ENCODE assay signal across 37 mouse cellular contexts in genomic region chr1:133328299-133328795, GRCm38 (mm10). TPM values are rescaled to one million over a fixed set of nuclear protein-coding genes. Genes with fewer than 3 reads are reported as not detected.
DNase-seq lines count a peak whose midpoint lies in the region; ATAC-seq and TF ChIP-seq lines count a peak whose summit lies in the region.
"Had no signal": no experiment of that assay in that cellular context is flagged by ENCODE, and none has a peak within 500 bp of the region (broad histone marks: within the 10 kb centered on the region; RNA-seq: fewer than 3 reads in every experiment).

No protein-coding gene starts in this region.

- TF ChIP-seq CTCF in liver, adult 2 months (IDR thresholded peaks at IDR 0.05; ENCODE audit: low read depth, low read length), result no peak
- TF ChIP-seq CTCF in midbrain, postnatal 0 days (IDR thresholded peaks at IDR 0.05), result no peak

- H3K4me3 ChIP-seq in liver, adult 2 months (ENCODE audit: insufficient read depth, low read depth, low read length), result no peak overlapping the region
- no peak overlapping the region for H3K4me3 ChIP-seq in liver, embryonic 11.5 days (ENCODE audit: low read depth, low read length)
- H3K4me3 ChIP-seq in midbrain, embryonic 12.5 days, result no peak overlapping the region
- no peak overlapping the region for H3K4me3 ChIP-seq in midbrain, postnatal 0 days (ENCODE audit: low read depth, low read length)
- H3K4me3 ChIP-seq in forebrain, embryonic 13.5 days, result no peak overlapping the region
- H3K4me3 ChIP-seq in forebrain, embryonic 16.5 days (replicated peaks; ENCODE audit: low read length), result no peak overlapping the region

- intact Hi-C loops in left cerebral cortex, postnatal 14 days (cut with DNase I), result no loop called here

- H3K27ac ChIP-seq in liver, adult 2 months (replicated peaks; ENCODE audit: insufficient read depth, low read depth, low read length), result peak overlapping the region; percentile 34; the same call in 1 of the 2 replicates
- no peak overlapping the region for H3K27ac ChIP-seq in liver, embryonic 11.5 days (ENCODE audit: low read depth, low read length)
- H3K27ac ChIP-seq in midbrain, embryonic 12.5 days (replicated peaks), result no peak overlapping the region
- no peak overlapping the region for H3K27ac ChIP-seq in midbrain, postnatal 0 days (ENCODE audit: low read depth, low read length)
- H3K27ac ChIP-seq in forebrain, embryonic 13.5 days, result no peak overlapping the region
- H3K27ac ChIP-seq in forebrain, embryonic 16.5 days (ENCODE audit: low read length), result no peak overlapping the region
- H3K27ac ChIP-seq: embryonic facial prominence, embryonic 13.5 days; hindbrain, embryonic 12.5 days; hindbrain, postnatal 0 days; intestine, embryonic 15.5 days; layer of hippocampus, adult 2 months; liver, embryonic 14.5 days; neural tube, embryonic 15.5 days had no signal

- no peaks in the 10 kb centered on the region for H3K9me3 ChIP-seq in liver, embryonic 11.5 days (ENCODE audit: control insufficient read depth, low read length)
- peaks cover 2% of the 10 kb centered on the region; the same call in 1 of the 2 replicates for H3K9me3 ChIP-seq in midbrain, embryonic 12.5 days
- no peaks in the 10 kb centered on the region for H3K9me3 ChIP-seq in midbrain, postnatal 0 days (ENCODE audit: low read length)
- no peaks in the 10 kb centered on the region for H3K9me3 ChIP-seq in forebrain, embryonic 13.5 days (replicated peaks)
- no peaks in the 10 kb centered on the region for H3K9me3 ChIP-seq in forebrain, embryonic 16.5 days (ENCODE audit: control insufficient read depth, low read length)
- H3K9me3 ChIP-seq: embryonic facial prominence, embryonic 13.5 days; hindbrain, embryonic 12.5 days; intestine, embryonic 15.5 days; neural tube, embryonic 15.5 days had no signal

- no peaks in the 10 kb centered on the region for H3K36me3 ChIP-seq in liver, adult 2 months (ENCODE audit: control insufficient read depth, insufficient read depth, low read length)
- H3K36me3 ChIP-seq in liver, embryonic 11.5 days (ENCODE audit: control insufficient read depth, insufficient read depth, low read length), result no peaks in the 10 kb centered on the region
- H3K36me3 ChIP-seq in midbrain, embryonic 12.5 days, result no peaks in the 10 kb centered on the region
- no peaks in the 10 kb centered on the region for H3K36me3 ChIP-seq in midbrain, postnatal 0 days (ENCODE audit: insufficient read depth, low read length)
- no peaks in the 10 kb centered on the region for H3K36me3 ChIP-seq in forebrain, embryonic 13.5 days (ENCODE audit: poor library complexity, severe bottlenecking)
- no peaks in the 10 kb centered on the region for H3K36me3 ChIP-seq in forebrain, embryonic 16.5 days (ENCODE audit: control insufficient read depth, insufficient read depth)
- H3K36me3 ChIP-seq: embryonic facial prominence, embryonic 13.5 days; hindbrain, embryonic 12.5 days; intestine, embryonic 15.5 days; neural tube, embryonic 15.5 days had no signal

- H3K27me3 ChIP-seq in liver, adult 2 months (ENCODE audit: control insufficient read depth, insufficient read depth, low read length), result no peaks in the 10 kb centered on the region
- peaks cover 38% of the 10 kb centered on the region for H3K27me3 ChIP-seq in liver, embryonic 11.5 days (replicated peaks; ENCODE audit: control insufficient read depth, insufficient read depth, low read length)
- peaks cover 49% of the 10 kb centered on the region for H3K27me3 ChIP-seq in midbrain, embryonic 12.5 days
- no peaks in the 10 kb centered on the region for H3K27me3 ChIP-seq in midbrain, postnatal 0 days (ENCODE audit: insufficient read depth, low read length)
- H3K27me3 ChIP-seq in forebrain, embryonic 13.5 days, result peaks cover 11% of the 10 kb centered on the region; the same call in 1 of the 2 replicates
- H3K27me3 ChIP-seq in forebrain, embryonic 16.5 days (replicated peaks; ENCODE audit: control insufficient read depth, insufficient read depth, low read length), result no peaks in the 10 kb centered on the region; the same call in 1 of the 2 replicates

- TF ChIP-seq POLR2A in liver, adult 2 months (IDR thresholded peaks at IDR 0.05; ENCODE audit: extremely low read depth, insufficient read depth, low read length), result no peak

- no peak for ATAC-seq in liver, embryonic 11.5 days (replicated peaks; ENCODE audit: low FRiP score)
- ATAC-seq in midbrain, embryonic 12.5 days (ENCODE audit: low FRiP score, low read depth), result 0 out of 2 replicates have a peak, but pooled peaks have one; percentile 48
- no peak for ATAC-seq in midbrain, postnatal 0 days (ENCODE audit: low FRiP score)
- peak; percentile 54; the same call in 1 of the 2 replicates for ATAC-seq in forebrain, embryonic 13.5 days
- 0 out of 2 replicates have a peak, but pooled peaks have one; percentile 41 for ATAC-seq in forebrain, embryonic 16.5 days
- ATAC-seq: hindbrain, postnatal 0 days had no signal

- no peak overlapping the region for H3K9ac ChIP-seq in liver, adult 2 months (ENCODE audit: low read depth, low read length)
- no peak overlapping the region for H3K9ac ChIP-seq in liver, embryonic 11.5 days (ENCODE audit: low read depth, low read length)
- H3K9ac ChIP-seq in midbrain, embryonic 12.5 days (replicated peaks), result no peak overlapping the region
- H3K9ac ChIP-seq in midbrain, postnatal 0 days (replicated peaks; ENCODE audit: low read length, poor library complexity, severe bottlenecking), result no peak overlapping the region
- H3K9ac ChIP-seq in forebrain, embryonic 13.5 days, result no peak overlapping the region
- H3K9ac ChIP-seq in forebrain, embryonic 16.5 days (replicated peaks; ENCODE audit: low read depth, low read length), result no peak overlapping the region
- H3K9ac ChIP-seq: embryonic facial prominence, embryonic 13.5 days; liver, embryonic 14.5 days had no signal

- H3K4me1 ChIP-seq in liver, adult 2 months (ENCODE audit: control insufficient read depth, insufficient read depth, low read length), result peaks cover 14% of the 10 kb centered on the region
- no peaks in the 10 kb centered on the region for H3K4me1 ChIP-seq in liver, embryonic 11.5 days (replicated peaks; ENCODE audit: control insufficient read depth, insufficient read depth, low read length)
- H3K4me1 ChIP-seq in midbrain, embryonic 12.5 days, result peaks cover 35% of the 10 kb centered on the region
- peaks cover 19% of the 10 kb centered on the region; the same call in 1 of the 2 replicates for H3K4me1 ChIP-seq in midbrain, postnatal 0 days (ENCODE audit: insufficient read depth, low read length)
- H3K4me1 ChIP-seq in forebrain, embryonic 13.5 days, result peaks cover 28% of the 10 kb centered on the region
- peaks cover 23% of the 10 kb centered on the region for H3K4me1 ChIP-seq in forebrain, embryonic 16.5 days (replicated peaks; ENCODE audit: control insufficient read depth, insufficient read depth, low read length)

- peak; percentile 30 for DNase-seq in liver, adult 2 months (ENCODE audit: extremely low read depth, low read depth, low spot score)
- no peak for DNase-seq in liver, embryonic 11.5 days (ENCODE audit: low spot score)
- no peak for DNase-seq in midbrain, postnatal 0 days (ENCODE audit: low spot score)
- no peak for DNase-seq in left cerebral cortex, postnatal 14 days (ENCODE audit: low spot score in 2 of 2)
- DNase-seq: adrenal gland, postnatal 25 days; B cell, adult 2 months; cerebellum, adult 2 months; cerebellum, postnatal 14 days; gastrocnemius, postnatal 25 days; heart, adult 11 months; heart, postnatal 36 days; kidney, adult 2 months; lung, adult 2 months; right cerebral cortex, adult 18-20 months; spleen, adult 18-20 months; thymus, adult 18-20 months; thymus, postnatal 25 days had no signal

- no peaks in the 10 kb centered on the region for H3K79me2 ChIP-seq in liver, adult 2 months (ENCODE audit: control insufficient read depth, insufficient read depth, low read length)

- WGBS in liver, adult 2 months, result 58% methylated on average over 6 of the region's 6 CpGs
- 79% methylated on average over 6 of the region's 6 CpGs for WGBS in liver, embryonic 11.5 days
- 56% methylated on average over 6 of the region's 6 CpGs for WGBS in midbrain, embryonic 12.5 days
- 58% methylated on average over 6 of the region's 6 CpGs for WGBS in midbrain, postnatal 0 days
- 20% methylated on average over 6 of the region's 6 CpGs for WGBS in forebrain, embryonic 13.5 days
- 19% methylated on average over 6 of the region's 6 CpGs for WGBS in forebrain, embryonic 16.5 days

- H3K4me2 ChIP-seq in liver, embryonic 11.5 days, result no peak overlapping the region
- no peak overlapping the region for H3K4me2 ChIP-seq in midbrain, embryonic 12.5 days (replicated peaks)
- no peak overlapping the region for H3K4me2 ChIP-seq in midbrain, postnatal 0 days (ENCODE audit: low read depth, low read length, poor library complexity, severe bottlenecking)
- H3K4me2 ChIP-seq in forebrain, embryonic 13.5 days, result 0 out of 2 replicates have a peak overlapping the region, but pooled peaks have one; percentile 59
- no peak overlapping the region for H3K4me2 ChIP-seq in forebrain, embryonic 16.5 days (ENCODE audit: low read length)

RNA-seq across cellular contexts. Expression of gene Kiss1, which starts 6.7 kb away (rescaled TPM):
- not detected in 2 replicates for total RNA-seq in liver, adult 2 months (2014; rRNA removed)
- not detected in 2 replicates for polyA plus RNA-seq in liver, adult 2 months (2012; rRNA removed)
- not detected in 2 replicates for polyA plus RNA-seq in liver, embryonic 11.5 days (2014; fragmentation: Nextera tagmentation; extraction: Ambion mirVana)
- not detected in 2 replicates for polyA plus RNA-seq in midbrain, embryonic 12.5 days (2016; fragmentation: Nextera tagmentation; extraction: Ambion mirVana)
- total RNA-seq in midbrain, postnatal 0 days (2014; rRNA removed), result not detected in 2 replicates
- 0.47 and 2.6 TPM in 2 replicates for polyA plus RNA-seq in midbrain, postnatal 0 days (2015; fragmentation: Nextera tagmentation; extraction: Ambion mirVana)
- polyA plus RNA-seq in forebrain, embryonic 13.5 days (2015; fragmentation: Nextera tagmentation; extraction: Ambion mirVana), result not detected in 2 replicates
- 0.60 and 0.63 TPM in 2 replicates for polyA plus RNA-seq in forebrain, embryonic 16.5 days (2015; fragmentation: Nextera tagmentation; extraction: Ambion mirVana)
- 1 to 10 TPM in 1 of 2 experiments, not detected in 1; 1.8 TPM for total RNA-seq in left cerebral cortex, postnatal 14 days (2021)
- total RNA-seq: adrenal gland, adult 18-20 months; adrenal gland, postnatal 25 days; gastrocnemius, postnatal 25 days; heart, postnatal 36 days; hindbrain, postnatal 0 days; layer of hippocampus, adult 2 months; layer of hippocampus, postnatal 25 days; left cerebral cortex, adult 8-10 months; left cerebral cortex, postnatal 4 days had no signal
- polyA plus RNA-seq: cerebellum, adult 2 months; cortical plate, adult 2 months; embryonic facial prominence, embryonic 13.5 days; heart, embryonic 11.5 days; heart, embryonic 16.5 days; hindbrain, embryonic 12.5 days; hindbrain, postnatal 0 days; intestine, embryonic 15.5 days; kidney, adult 2 months; kidney, embryonic 16.5 days; limb, embryonic 14.5 days; liver, embryonic 14.5 days; neural tube, embryonic 15.5 days; stomach, embryonic 16.5 days had no signal

RNA-seq across cellular contexts. Expression of gene Golt1a, which starts 18.7 kb away (rescaled TPM):
- 11.4 and 13.0 TPM in 2 replicates for total RNA-seq in liver, adult 2 months (2014; rRNA removed)
- 16.1 and 21.2 TPM in 2 replicates for polyA plus RNA-seq in liver, adult 2 months (2012; rRNA removed)
- 2.0 and 2.5 TPM in 2 replicates for polyA plus RNA-seq in liver, embryonic 11.5 days (2014; fragmentation: Nextera tagmentation; extraction: Ambion mirVana)
- polyA plus RNA-seq in midbrain, embryonic 12.5 days (2016; fragmentation: Nextera tagmentation; extraction: Ambion mirVana), result not detected in 2 replicates
- total RNA-seq in midbrain, postnatal 0 days (2014; rRNA removed), result not detected in 2 replicates
- not detected in 2 replicates for polyA plus RNA-seq in midbrain, postnatal 0 days (2015; fragmentation: Nextera tagmentation; extraction: Ambion mirVana)
- polyA plus RNA-seq in forebrain, embryonic 13.5 days (2015; fragmentation: Nextera tagmentation; extraction: Ambion mirVana), result not detected in 2 replicates
- not detected in 2 replicates for polyA plus RNA-seq in forebrain, embryonic 16.5 days (2015; fragmentation: Nextera tagmentation; extraction: Ambion mirVana)
- 1 to 10 TPM in 1 of 2 experiments, not detected in 1; 1.4 TPM for total RNA-seq in left cerebral cortex, postnatal 14 days (2021)
- total RNA-seq: gastrocnemius, postnatal 25 days; heart, postnatal 36 days; hindbrain, postnatal 0 days; layer of hippocampus, adult 2 months; layer of hippocampus, postnatal 25 days had no signal
- polyA plus RNA-seq: cerebellum, adult 2 months; embryonic facial prominence, embryonic 13.5 days; heart, embryonic 11.5 days; heart, embryonic 16.5 days; hindbrain, embryonic 12.5 days; limb, embryonic 14.5 days; neural tube, embryonic 15.5 days had no signal

RNA-seq across cellular contexts. Expression of gene Ren1, which starts 22.0 kb away (rescaled TPM):
- total RNA-seq in liver, adult 2 months (2014; rRNA removed), result not detected in 2 replicates
- 0.18 and 7.6 TPM in 2 replicates for polyA plus RNA-seq in liver, adult 2 months (2012; rRNA removed)
- 0.30 and 0.40 TPM in 2 replicates for polyA plus RNA-seq in liver, embryonic 11.5 days (2014; fragmentation: Nextera tagmentation; extraction: Ambion mirVana)
- not detected in 2 replicates for polyA plus RNA-seq in midbrain, embryonic 12.5 days (2016; fragmentation: Nextera tagmentation; extraction: Ambion mirVana)
- total RNA-seq in midbrain, postnatal 0 days (2014; rRNA removed), result 0.14 TPM in 1 of 2 replicates, not detected in the other
- polyA plus RNA-seq in midbrain, postnatal 0 days (2015; fragmentation: Nextera tagmentation; extraction: Ambion mirVana), result 0.23 TPM in 1 of 2 replicates, not detected in the other
- not detected in 2 replicates for polyA plus RNA-seq in forebrain, embryonic 13.5 days (2015; fragmentation: Nextera tagmentation; extraction: Ambion mirVana)
- 0.30 TPM in 1 of 2 replicates, not detected in the other for polyA plus RNA-seq in forebrain, embryonic 16.5 days (2015; fragmentation: Nextera tagmentation; extraction: Ambion mirVana)
- total RNA-seq in left cerebral cortex, postnatal 14 days (2021), result not detected
- total RNA-seq: gastrocnemius, postnatal 25 days; layer of hippocampus, adult 2 months; layer of hippocampus, postnatal 25 days; left cerebral cortex, adult 8-10 months; left cerebral cortex, postnatal 4 days had no signal
- polyA plus RNA-seq: heart, embryonic 11.5 days had no signal

RNA-seq across cellular contexts. Expression of gene Etnk2, which starts 35.0 kb away (rescaled TPM):
- 361 and 389 TPM in 2 replicates for total RNA-seq in liver, adult 2 months (2014; rRNA removed)
- polyA plus RNA-seq in liver, adult 2 months (2012; rRNA removed), result 249 and 278 TPM in 2 replicates
- 4.5 and 5.8 TPM in 2 replicates for polyA plus RNA-seq in liver, embryonic 11.5 days (2014; fragmentation: Nextera tagmentation; extraction: Ambion mirVana)
- polyA plus RNA-seq in midbrain, embryonic 12.5 days (2016; fragmentation: Nextera tagmentation; extraction: Ambion mirVana), result 3.8 and 3.9 TPM in 2 replicates
- 49.8 and 52.0 TPM in 2 replicates for total RNA-seq in midbrain, postnatal 0 days (2014; rRNA removed)
- 34.5 and 37.2 TPM in 2 replicates for polyA plus RNA-seq in midbrain, postnatal 0 days (2015; fragmentation: Nextera tagmentation; extraction: Ambion mirVana)
- 2.9 TPM in 2 replicates for polyA plus RNA-seq in forebrain, embryonic 13.5 days (2015; fragmentation: Nextera tagmentation; extraction: Ambion mirVana)
- 4.5 and 9.5 TPM in 2 replicates for polyA plus RNA-seq in forebrain, embryonic 16.5 days (2015; fragmentation: Nextera tagmentation; extraction: Ambion mirVana)
- 1 to 10 TPM; 6.0 TPM for total RNA-seq in left cerebral cortex, postnatal 14 days (2021)

Comparison
In these comparisons a context has a peak if more than half of its experiments do, and no peak if none do; other contexts are left out.
1. ATAC-seq: peak in midbrain, embryonic 12.5 days (single experiment), forebrain, embryonic 13.5 days (single experiment) and forebrain, embryonic 16.5 days (single experiment); none in liver, embryonic 11.5 days (single experiment) and midbrain, postnatal 0 days (single experiment).